Mouse (Mus musculus) layer of hippocampus, adult 9-11 months (tissue): ENCODE measurements around the gene Bag5.
"Not testable (repeated sequence)": the region's sequence is repeated elsewhere in the genome, so short reads cannot be mapped to it uniquely, and the experiment has no call there.

Experiments used
- DNase-seq: peaks from one replicate; pipeline ENCODE4 v3.0.0; 2022

Gene Bag5

DNA sequence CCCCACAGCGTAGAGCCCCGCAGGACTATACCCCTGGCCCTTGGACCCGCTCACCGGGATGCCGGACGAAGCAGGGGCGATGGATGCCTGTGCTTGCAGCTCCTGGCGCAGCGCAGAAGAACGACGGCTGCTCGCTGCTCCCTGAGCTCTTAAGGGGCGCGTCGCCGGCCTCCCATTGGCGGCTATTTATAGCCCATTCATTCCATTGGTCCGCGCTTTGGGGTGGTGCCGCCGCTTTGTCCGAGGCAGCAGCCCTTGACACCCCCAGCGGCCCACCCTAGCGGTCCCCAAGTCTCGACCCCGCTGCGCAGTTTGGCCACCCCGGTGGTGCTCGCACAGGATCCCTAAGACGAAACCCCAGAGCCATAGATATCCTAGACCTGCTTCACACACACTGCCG lies 40.9 kb downstream of the Bag5 start, which contains the start of gene Ckb:
Gene Ckb, minus strand, starts transcription at position 163 of the 400 bp plus-strand sequence.
- DNase-seq, result peak; percentile 94

DNA sequence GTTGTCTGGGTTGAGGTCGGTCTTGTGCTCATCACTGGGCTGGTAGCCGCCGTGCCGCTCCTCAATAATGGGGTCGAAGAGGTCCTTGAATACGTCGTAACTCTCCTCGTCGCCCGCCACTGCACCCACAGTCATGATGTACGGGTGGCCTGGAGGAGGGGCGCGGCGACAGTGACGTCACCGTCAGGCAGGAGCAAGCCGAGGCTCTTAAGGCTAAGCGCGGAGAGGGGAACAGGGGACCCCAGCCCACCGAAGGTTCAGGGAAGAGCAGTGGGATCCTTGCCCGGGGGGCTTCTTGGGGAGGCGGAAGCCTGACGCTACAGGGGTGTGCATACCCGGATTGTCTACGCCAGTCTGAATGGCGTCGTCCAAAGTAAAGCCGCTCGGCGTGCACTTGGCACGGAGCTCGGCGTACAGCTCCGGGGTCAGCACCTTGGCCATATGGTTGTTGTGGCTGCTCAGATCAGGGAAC lies 41.6 kb downstream of the Bag5 start:
- DNase-seq, result peak; percentile 84

- DNase-seq, result no peak
Measured at GRCm38 (mm10) chr12:111670976-111671375, 42.1 kb downstream of the Bag5 start.

GRCm38 (mm10) chr12:111670371-111670971 lies 42.6 kb downstream of the Bag5 start:
- DNase-seq, result peak; percentile 54

DNA sequence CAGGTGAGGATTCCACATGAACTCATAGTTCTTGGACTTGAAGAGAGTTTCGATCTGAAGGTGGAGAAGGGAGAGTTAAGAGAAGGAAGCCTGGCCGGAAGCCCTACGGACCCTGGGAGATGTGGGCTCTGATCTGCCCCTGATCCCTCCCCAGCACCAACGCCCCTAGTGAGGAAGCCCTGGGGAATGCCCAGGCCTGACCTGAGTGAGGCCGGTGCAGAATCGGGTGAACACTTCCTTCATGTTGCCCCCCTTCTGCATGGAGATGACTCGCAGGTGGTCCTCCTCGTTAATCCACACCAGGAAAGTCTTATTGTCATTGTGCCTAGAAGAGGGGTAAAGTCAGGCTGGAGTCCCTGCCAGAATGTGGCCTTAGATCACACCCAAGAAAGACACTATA lies 43.1 kb downstream of the Bag5 start:
- DNase-seq, result no peak

DNA sequence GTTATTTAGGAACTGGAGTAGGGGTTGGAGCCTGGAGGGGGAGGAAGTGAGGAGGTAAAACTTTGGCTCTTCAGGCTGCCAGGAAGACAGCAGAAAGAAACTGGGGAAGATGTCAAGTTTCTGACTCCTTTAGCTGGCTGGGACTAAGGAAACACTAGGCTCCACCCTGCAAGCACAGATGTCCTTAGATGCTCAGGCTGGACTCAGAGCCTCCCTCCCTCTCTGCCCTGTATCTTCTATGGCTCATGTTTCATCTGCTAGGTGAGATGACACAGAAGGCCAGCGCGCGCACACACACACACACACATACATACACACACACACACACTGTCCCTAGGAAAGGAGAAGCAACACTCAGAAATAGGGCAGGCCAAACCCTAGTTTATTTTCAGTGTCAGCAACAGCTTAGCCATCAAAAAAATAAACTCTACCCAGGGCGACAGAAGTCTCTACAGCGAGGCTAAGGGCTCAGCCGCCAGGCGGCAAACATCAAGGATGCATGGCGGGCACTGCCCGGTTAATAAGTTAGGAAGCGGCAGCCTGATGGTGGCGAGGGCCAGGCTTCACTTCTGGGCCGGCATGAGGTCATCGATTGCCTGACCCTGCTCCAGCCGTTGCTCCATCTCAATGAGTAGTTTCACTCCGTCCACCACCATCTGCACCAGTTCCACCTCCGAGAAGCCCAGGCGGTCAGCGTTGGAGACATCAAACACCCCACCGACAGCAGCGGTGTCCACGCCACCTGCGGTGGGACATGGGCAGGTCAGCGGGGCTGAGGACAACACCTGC lies 43.9 kb downstream of the Bag5 start:
- DNase-seq, result peak; percentile 61

DNA sequence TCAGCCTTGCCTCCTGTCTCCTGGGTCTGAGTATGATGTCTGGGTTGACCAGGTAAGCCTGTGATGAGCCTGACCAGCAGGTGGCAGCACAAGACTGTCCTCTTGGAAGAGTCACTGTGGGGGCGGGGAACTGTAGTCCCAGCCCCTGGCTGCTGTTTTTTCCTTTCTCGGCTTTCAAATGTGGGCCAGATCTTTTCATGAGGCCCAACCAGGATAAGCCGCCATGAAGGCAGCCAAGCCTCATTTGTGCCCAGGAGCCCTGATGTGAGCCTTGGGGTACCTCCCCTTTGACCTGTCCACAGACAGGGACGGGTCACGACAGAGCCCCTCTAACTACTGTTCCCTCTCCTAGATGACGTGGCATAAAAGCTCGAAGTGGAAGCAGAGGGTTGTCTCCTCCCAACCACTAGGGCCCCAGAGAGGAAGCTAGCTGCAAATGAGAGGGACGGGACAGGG lies 44.6 kb downstream of the Bag5 start:
- DNase-seq, result peak; percentile 95

GRCm38 (mm10) chr12:111667421-111667820 lies 45.6 kb downstream of the Bag5 start:
- DNase-seq, result no peak

DNA sequence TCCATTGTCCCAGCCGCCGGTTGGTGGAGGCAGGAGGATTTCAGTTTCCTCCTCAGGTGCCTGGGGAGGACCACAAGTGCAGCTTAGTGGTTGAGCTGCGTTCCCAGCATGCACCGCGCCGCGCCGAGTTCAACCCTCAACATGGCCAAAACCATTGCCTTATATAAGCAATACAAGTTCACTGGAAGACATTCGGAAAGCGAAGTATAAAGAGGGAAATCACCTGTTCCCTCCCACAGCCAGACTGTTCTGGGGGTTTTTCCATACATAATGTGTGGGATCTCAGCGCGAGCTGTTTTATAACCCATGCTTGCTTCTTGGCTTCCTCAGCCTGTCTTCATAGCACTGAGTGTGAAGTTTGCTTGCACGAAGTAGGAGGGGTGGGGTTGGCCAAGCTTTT lies 46.7 kb downstream of the Bag5 start:
- DNase-seq, result peak; percentile 67

GRCm38 (mm10) chr12:111665041-111665880 lies 47.8 kb downstream of the Bag5 start:
- DNase-seq, result no peak

DNA sequence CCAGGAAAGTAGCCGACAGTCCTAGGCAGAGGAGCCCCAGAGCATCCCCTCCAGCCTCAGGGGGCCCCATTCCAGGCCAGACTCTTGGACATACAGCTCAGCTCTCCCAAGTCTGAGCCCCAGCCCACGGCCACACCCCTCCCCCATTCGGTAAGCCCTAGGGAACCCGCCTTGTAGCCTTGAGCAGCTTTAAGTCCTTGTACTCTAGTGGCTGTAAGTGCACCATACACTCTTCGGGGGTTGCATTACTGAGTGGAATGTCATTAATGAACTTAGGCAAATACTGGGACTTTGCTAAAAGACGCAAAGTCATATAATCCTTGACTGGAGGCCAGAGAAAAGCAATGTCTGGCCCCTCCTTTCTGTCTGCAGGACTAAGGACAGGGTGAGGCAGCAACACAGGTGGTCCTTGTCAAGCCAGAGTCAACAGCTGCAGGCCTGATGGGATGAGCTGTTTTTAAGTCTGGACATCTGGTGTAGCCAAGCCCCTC lies 48.9 kb downstream of the Bag5 start:
- DNase-seq, result no peak

DNA sequence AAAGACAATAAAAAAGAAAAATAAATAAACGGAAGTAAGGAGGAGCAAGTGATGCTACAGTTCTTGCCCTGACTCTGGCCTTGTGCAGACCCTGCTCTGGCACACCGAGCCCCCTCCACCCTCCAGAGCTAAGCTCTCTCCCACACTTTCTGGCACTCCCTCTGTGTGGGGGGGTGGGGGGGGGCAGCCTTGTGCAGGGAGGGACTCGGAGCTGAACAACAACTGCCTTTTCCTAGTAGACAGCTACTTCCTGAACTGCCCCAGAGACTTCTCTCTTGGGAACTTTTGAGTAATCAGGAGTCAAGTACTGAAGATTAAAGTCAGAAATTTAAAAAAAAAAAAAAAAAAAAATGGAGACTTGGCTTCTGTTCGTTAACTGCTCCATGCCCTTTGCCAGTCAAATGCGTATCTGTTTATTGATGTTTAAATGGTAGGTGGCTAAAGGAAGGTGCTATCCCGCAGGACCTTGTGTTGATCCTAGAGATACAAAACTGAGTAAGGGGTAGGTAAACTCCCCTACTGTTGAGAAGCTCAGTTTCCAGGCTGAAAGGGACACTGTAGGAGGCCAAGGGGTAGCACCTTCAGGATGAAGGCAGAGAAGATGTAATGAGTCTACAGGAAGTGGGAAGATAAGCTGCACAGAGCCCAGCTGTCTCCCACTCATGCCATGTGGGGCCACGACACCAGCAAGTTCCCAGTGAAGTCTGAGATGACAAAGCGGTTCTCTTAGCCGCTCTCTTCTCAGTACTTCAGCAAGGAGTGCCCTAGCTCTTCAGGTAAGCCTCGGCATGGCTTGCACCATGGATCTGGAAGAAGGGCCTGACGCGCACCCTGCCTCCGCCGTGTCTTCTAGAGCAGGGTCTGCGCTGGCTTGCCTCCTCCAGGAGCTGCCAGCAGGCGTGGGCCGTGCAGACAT lies 49.6 kb downstream of the Bag5 start:
- DNase-seq, result no peak

- not testable (repeated sequence) for DNase-seq
Measured at GRCm38 (mm10) chr12:111661554-111661953, 51.5 kb downstream of the Bag5 start.

GRCm38 (mm10) chr12:111660628-111661027 lies 52.4 kb downstream of the Bag5 start:
- no peak for DNase-seq
